In the genomic region with DNA sequence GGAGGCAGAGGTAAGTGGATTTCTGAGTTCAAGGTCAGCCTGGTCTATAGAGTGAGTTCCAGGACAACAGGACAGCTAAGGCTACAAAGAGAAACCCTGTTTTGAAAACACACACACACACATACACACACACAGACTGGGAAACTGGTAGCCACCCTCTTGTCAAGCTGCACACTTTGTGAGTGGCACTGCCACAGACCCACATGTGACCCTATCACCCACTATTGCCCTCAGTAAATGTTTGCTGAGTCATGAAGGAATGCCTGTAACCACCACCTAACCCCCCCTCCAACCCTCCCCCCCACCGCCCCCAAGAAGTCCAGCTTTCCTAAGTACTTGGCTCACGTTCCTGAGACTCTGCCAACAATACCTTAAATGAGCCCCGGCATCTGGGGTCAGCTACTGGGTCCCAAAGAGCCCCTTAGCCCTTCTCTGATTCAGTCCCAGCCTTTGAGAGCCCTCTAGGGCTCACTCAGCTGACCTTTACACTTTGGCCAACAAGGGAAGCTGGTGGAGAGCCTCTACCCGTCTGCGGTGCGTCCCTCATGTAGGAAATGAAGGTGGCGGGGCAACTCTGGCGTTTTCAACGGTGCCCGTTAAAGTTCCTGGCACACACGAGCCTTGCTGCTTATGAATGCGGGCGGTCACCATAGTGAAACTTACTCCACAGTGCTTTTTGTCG, we compare ENCODE assay signal across 11 mouse cellular contexts. TPM values are rescaled to one million over a fixed set of nuclear protein-coding genes. Genes with fewer than 3 reads are reported as not detected.
DNase-seq lines count a peak whose midpoint lies in the region; ATAC-seq lines count a peak whose summit lies in the region.
"Had no signal": no experiment of that assay in that cellular context is flagged by ENCODE, and none has a peak within 500 bp of the region (broad histone marks: within the 10 kb centered on the region; RNA-seq: fewer than 3 reads in every experiment).

No protein-coding gene starts in this region.

- peak; percentile 69 for DNase-seq in cerebellum, adult 9-11 months
- no peak for DNase-seq in cerebellum, postnatal 36 days
- peak; percentile 76 for DNase-seq in kidney, adult 11 months
- DNase-seq in lung, postnatal 10 days: peak; percentile 54
- no peak for DNase-seq in T-cell, adult 2 months (ENCODE audit: low spot score)
- DNase-seq in ovary, postnatal 36 days (ENCODE audit: low spot score): no peak
- DNase-seq: B cell, adult 2 months had no signal

- no peak overlapping the region for H3K4me2 ChIP-seq in kidney, embryonic 14.5 days (replicated peaks; ENCODE audit: low read depth, low read length)
- H3K4me2 ChIP-seq: embryonic facial prominence, embryonic 12.5 days had no signal

- no peak for ATAC-seq in kidney, embryonic 14.5 days (ENCODE audit: low FRiP score, low TSS enrichment)

- H3K36me3 ChIP-seq in kidney, embryonic 14.5 days (ENCODE audit: control insufficient read depth, insufficient read depth, low read length): no peaks in the 10 kb centered on the region
- H3K36me3 ChIP-seq: embryonic facial prominence, embryonic 12.5 days had no signal

- no peak overlapping the region for H3K9ac ChIP-seq in kidney, embryonic 14.5 days (ENCODE audit: low read depth, low read length)
- H3K9ac ChIP-seq: embryonic facial prominence, embryonic 12.5 days; liver, embryonic 14.5 days had no signal

- H3K27ac ChIP-seq in kidney, embryonic 14.5 days (ENCODE audit: low read depth, low read length): no peak overlapping the region
- peak overlapping the region; percentile 96 for H3K27ac ChIP-seq in brown adipose tissue, adult 24 weeks (replicated peaks; ENCODE audit: low read depth, low read length)
- H3K27ac ChIP-seq: embryonic facial prominence, embryonic 12.5 days; liver, embryonic 14.5 days had no signal

- H3K4me1 ChIP-seq in kidney, embryonic 14.5 days (ENCODE audit: control insufficient read depth, insufficient read depth, low read length): peaks cover 7% of the 10 kb centered on the region
- peaks cover 10% of the 10 kb centered on the region for H3K4me1 ChIP-seq in brown adipose tissue, adult 24 weeks (ENCODE audit: control insufficient read depth, insufficient read depth, insufficient read length, low read length)

- WGBS in kidney, embryonic 14.5 days: 73% methylated on average over 14 of the region's 14 CpGs

- no peaks in the 10 kb centered on the region for H3K27me3 ChIP-seq in kidney, embryonic 14.5 days (ENCODE audit: control insufficient read depth, insufficient read depth, low read length)

- no peaks in the 10 kb centered on the region for H3K9me3 ChIP-seq in kidney, embryonic 14.5 days (ENCODE audit: control insufficient read depth, low read length)
- H3K9me3 ChIP-seq: embryonic facial prominence, embryonic 12.5 days had no signal

- H3K4me3 ChIP-seq in kidney, embryonic 14.5 days (ENCODE audit: low read length): no peak overlapping the region
- H3K4me3 ChIP-seq in brown adipose tissue, adult 24 weeks (ENCODE audit: insufficient read depth, low read depth, low read length): no peak overlapping the region
- H3K4me3 ChIP-seq: embryonic facial prominence, embryonic 12.5 days had no signal

RNA-seq across cellular contexts. Expression of a gene that starts 19.9 kb away (rescaled TPM):
- 19.4 and 24.1 TPM in 2 replicates for polyA plus RNA-seq in kidney, embryonic 14.5 days (2014; fragmentation: Nextera tagmentation; extraction: Ambion mirVana)
- 79.0 and 87.4 TPM in 2 replicates for polyA plus RNA-seq in brown adipose tissue, adult 24 weeks (2012; ENCODE audit: insufficient read depth, insufficient read length, missing spikeins)

RNA-seq across cellular contexts. Expression of a gene that starts 33.0 kb away (rescaled TPM):
- polyA plus RNA-seq in kidney, embryonic 14.5 days (2014; fragmentation: Nextera tagmentation; extraction: Ambion mirVana): 192 and 223 TPM in 2 replicates
- polyA plus RNA-seq in brown adipose tissue, adult 24 weeks (2012; ENCODE audit: insufficient read depth, insufficient read length, missing spikeins): 42.4 and 46.3 TPM in 2 replicates

RNA-seq across cellular contexts. Expression of a gene that starts 33.4 kb away (rescaled TPM):
- 123 and 191 TPM in 2 replicates for polyA plus RNA-seq in kidney, embryonic 14.5 days (2014; fragmentation: Nextera tagmentation; extraction: Ambion mirVana)
- polyA plus RNA-seq in brown adipose tissue, adult 24 weeks (2012; ENCODE audit: insufficient read depth, insufficient read length, missing spikeins): 3,633 and 4,102 TPM in 2 replicates

RNA-seq across cellular contexts. Expression of a gene that starts 36.5 kb away (rescaled TPM):
- 16.1 and 19.2 TPM in 2 replicates for polyA plus RNA-seq in kidney, embryonic 14.5 days (2014; fragmentation: Nextera tagmentation; extraction: Ambion mirVana)
- 33.0 and 53.3 TPM in 2 replicates for polyA plus RNA-seq in brown adipose tissue, adult 24 weeks (2012; ENCODE audit: insufficient read depth, insufficient read length, missing spikeins)

Comparison
In these comparisons a context has a peak if more than half of its experiments do, and no peak if none do; other contexts are left out.
1. DNase-seq: peak in cerebellum, adult 9-11 months (single experiment), kidney, adult 11 months (single experiment) and lung, postnatal 10 days (single experiment); none in cerebellum, postnatal 36 days (0 of 2), T-cell, adult 2 months (single experiment) and ovary, postnatal 36 days (single experiment).
2. RNA of a gene that starts 33.4 kb away (polyA plus RNA-seq): 3,633 to 4,102 TPM in brown adipose tissue, adult 24 weeks; 123 to 191 TPM in kidney, embryonic 14.5 days; every median in the first group is over 10 times any median in the second.